Mouse (Mus musculus) midbrain, embryonic 11.5 days (tissue): ENCODE results near the gene Gm21292. TPM values are rescaled to one million over a fixed set of nuclear protein-coding genes. Genes with fewer than 3 reads are reported as not detected.
"Not testable (repeated sequence)": the region's sequence is repeated elsewhere in the genome, so short reads cannot be mapped to it uniquely, and the experiment has no call there.

Source experiments
- ATAC-seq: fragments of 200-750 bp; cut with Nextera tagmentation; 2 replicates; pipeline ENCODE4 v1.8.0; 2017; ENCODE audit warnings: moderate TSS enrichment, moderate library complexity; ENCODE audit not compliant: low FRiP score
- DNase-seq: peaks from one replicate; pipeline ENCODE4 v3.0.0; 2015; ENCODE audit warnings: low spot score; ENCODE audit errors: missing footprints
- H3K27ac ChIP-seq: fragments of 300-500 bp; sonication (generic); 2 replicates; pipeline ENCODE4 v1.5.1; 2014; ENCODE audit warnings: low read depth, low read length
- H3K27me3 ChIP-seq: fragments of 300-500 bp; sonication (generic); 2 replicates; pipeline ENCODE4 v1.6.1; 2014; ENCODE audit warnings: mild to moderate bottlenecking, low read length, moderate library complexity, mixed read lengths; ENCODE audit not compliant: control insufficient read depth, insufficient read depth
- H3K36me3 ChIP-seq: fragments of 300-500 bp; sonication (generic); 2 replicates; pipeline ENCODE4 v1.6.1; 2014; ENCODE audit warnings: mild to moderate bottlenecking, low read length, moderate library complexity, mixed read lengths; ENCODE audit not compliant: control insufficient read depth, insufficient read depth
- H3K4me1 ChIP-seq: fragments of 300-500 bp; sonication (generic); 2 replicates; pipeline ENCODE4 v1.6.1; 2014; ENCODE audit warnings: low read length; ENCODE audit not compliant: control insufficient read depth, insufficient read depth
- H3K4me2 ChIP-seq: fragments of 300-500 bp; sonication (generic); 2 replicates; pipeline ENCODE4 v1.6.1; 2014; ENCODE audit warnings: mild to moderate bottlenecking, moderate library complexity
- H3K4me3 ChIP-seq: fragments of 300-500 bp; sonication (generic); 2 replicates; pipeline ENCODE4 v1.5.1; 2014; ENCODE audit warnings: low read depth, low read length
- H3K9ac ChIP-seq: fragments of 300-500 bp; sonication (generic); 2 replicates; pipeline ENCODE4 v1.6.1; 2014; ENCODE audit warnings: low read length
- H3K9me3 ChIP-seq: fragments of 300-500 bp; sonication (generic); 2 replicates; pipeline ENCODE4 v1.6.1; 2016; ENCODE audit warnings: low read length; ENCODE audit not compliant: control insufficient read depth
- WGBS: fragments of 180-500 bp; shearing (Covaris S2); extraction: QIAGEN DNeasy Blood & Tissue Kit; methylation state at CpG from one replicate; pipeline ENCODE4 v1.1.7; 2014; 5-methylcytosine and 5-hydroxymethylcytosine counted together
- polyA plus RNA-seq: library from polyadenylated mRNA; unstranded; fragments of >200 nt; fragmentation: Nextera tagmentation; extraction: Ambion mirVana; gene quantifications from 2 replicates; pipeline ENCODE4 v1.2.1, GENCODE M21; 2014

Gm21292 gene
- polyA plus RNA-seq, result not detected in 2 replicates

DNA sequence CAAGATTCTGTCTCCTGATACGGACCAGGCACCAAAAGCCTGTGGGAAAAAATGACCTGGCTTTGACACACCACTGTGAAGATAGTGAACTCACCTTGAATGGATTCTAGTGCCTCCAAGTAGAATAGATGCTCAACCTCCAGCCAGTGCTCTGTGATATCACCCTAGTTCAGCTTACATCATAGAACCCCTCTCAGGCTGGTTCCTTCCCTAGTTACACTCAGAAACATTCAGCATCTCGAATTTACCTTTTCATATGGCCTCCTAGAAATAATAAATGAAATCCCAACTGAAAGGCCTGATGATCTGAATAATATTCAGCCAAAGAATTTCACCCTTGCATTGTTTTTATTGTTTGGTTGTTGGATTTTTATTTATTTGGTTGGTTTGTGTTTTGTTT lies at the start of gene Gm21292:
TSS of gene Gm21292 (minus strand) at position 101 of the 400 bp plus-strand sequence.
- H3K27me3 ChIP-seq, H3K4me2 ChIP-seq, H3K27ac ChIP-seq, H3K4me3 ChIP-seq, ATAC-seq, H3K9me3 ChIP-seq, H3K36me3 ChIP-seq, H3K4me1 ChIP-seq, H3K9ac ChIP-seq, DNase-seq: not testable (repeated sequence)
- 57% methylated on average over 1 of the region's 2 CpGs for WGBS

Other genes with a start within 250 kb of the Gm21292 start
- gene Gm21721, start 68.3 kb upstream of the Gm21292 start, polyA plus RNA-seq, result not detected in 2 replicates
- not detected in 2 replicates for gene Gm21812, start 213.3 kb upstream of the Gm21292 start, polyA plus RNA-seq